Mouse (Mus musculus) midbrain, embryonic 15.5 days (tissue): ENCODE measurements around the gene Ncapd3. TPM values are rescaled to one million over a fixed set of nuclear protein-coding genes. Genes with fewer than 3 reads are reported as not detected.
A peak's percentile ranks its signal among the peaks of the same experiment; 100 is the strongest.

Experiments used
- ATAC-seq: fragments of 200-750 bp; cut with Nextera tagmentation; replicated peaks from 2 replicates; pipeline ENCODE4 v1.8.0; 2017; ENCODE audit warnings: moderate TSS enrichment
- H3K27ac ChIP-seq: fragments of 300-500 bp; sonication (generic); 2 replicates; pipeline ENCODE4 v1.5.1; 2015; ENCODE audit warnings: mild to moderate bottlenecking, inconsistent platforms
- H3K27me3 ChIP-seq: fragments of 300-500 bp; sonication (generic); replicated peaks from 2 replicates; pipeline ENCODE4 v1.6.1; 2015; ENCODE audit warnings: inconsistent platforms
- H3K36me3 ChIP-seq: fragments of 300-500 bp; sonication (generic); replicated peaks from 2 replicates; pipeline ENCODE4 v1.6.1; 2015; ENCODE audit warnings: inconsistent platforms
- H3K4me1 ChIP-seq: fragments of 300-500 bp; sonication (generic); 2 replicates; pipeline ENCODE4 v1.6.1; 2015; ENCODE audit warnings: inconsistent platforms
- H3K4me2 ChIP-seq: fragments of 300-500 bp; sonication (generic); 2 replicates; pipeline ENCODE4 v1.6.1; 2015; ENCODE audit warnings: inconsistent platforms, mild to moderate bottlenecking, moderate library complexity
- H3K4me3 ChIP-seq: fragments of 300-500 bp; sonication (generic); 2 replicates; pipeline ENCODE4 v1.5.1; 2015; ENCODE audit warnings: mild to moderate bottlenecking, inconsistent platforms
- H3K9ac ChIP-seq: fragments of 300-500 bp; sonication (generic); 2 replicates; pipeline ENCODE4 v1.6.1; 2015; ENCODE audit warnings: mild to moderate bottlenecking, inconsistent platforms
- H3K9me3 ChIP-seq: fragments of 300-500 bp; sonication (generic); 2 replicates; pipeline ENCODE4 v1.6.1; 2016; ENCODE audit warnings: inconsistent platforms
- WGBS: fragments of 180-500 bp; shearing (Covaris S2); methylation state at CpG from one replicate; pipeline ENCODE4 v1.1.7; 2015; ENCODE audit warnings: mixed read lengths; 5-methylcytosine and 5-hydroxymethylcytosine counted together
- polyA plus RNA-seq: library from polyadenylated mRNA; unstranded; fragments of >200 nt; fragmentation: Nextera tagmentation; extraction: Ambion mirVana; gene quantifications from 2 replicates; pipeline ENCODE4 v1.2.1, GENCODE M21; 2015

Gene Ncapd3
- polyA plus RNA-seq, 1 experiment from 2014 or later = 15.1 TPM

DNA sequence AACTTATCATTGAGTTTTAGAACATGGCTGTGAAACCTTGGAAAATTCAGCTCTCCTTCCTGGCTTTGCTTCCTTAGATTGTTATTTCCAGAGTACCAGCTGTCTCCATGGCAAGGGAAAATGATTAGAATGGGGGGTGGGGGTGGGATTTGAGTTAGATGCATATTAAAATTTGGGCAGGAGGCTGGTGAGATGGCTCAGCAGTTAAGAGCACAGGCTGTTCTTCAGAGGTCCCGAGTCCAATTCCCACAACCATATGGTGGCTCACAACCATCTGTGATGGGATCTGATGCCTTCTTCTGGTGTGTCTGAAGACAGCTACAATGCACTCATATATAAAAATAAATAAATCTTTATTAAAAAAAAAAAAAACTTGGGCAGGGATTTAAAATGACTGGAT lies 24.0 kb upstream of the Ncapd3 start:
- Histone ChIP-seq H3K4me2 (no peak overlapping the region), H3K4me1 (peaks cover 9% of the 10 kb centered on the region), H3K9me3 (no peaks in the 10 kb centered on the region), H3K27me3 (no peaks in the 10 kb centered on the region), H3K4me3 (no peak overlapping the region), H3K9ac (no peak overlapping the region), H3K27ac (no peak overlapping the region), H3K36me3 (peaks cover 38% of the 10 kb centered on the region)
- 70% methylated on average over 1 of the region's 1 CpGs for WGBS
- ATAC-seq = no peak

DNA sequence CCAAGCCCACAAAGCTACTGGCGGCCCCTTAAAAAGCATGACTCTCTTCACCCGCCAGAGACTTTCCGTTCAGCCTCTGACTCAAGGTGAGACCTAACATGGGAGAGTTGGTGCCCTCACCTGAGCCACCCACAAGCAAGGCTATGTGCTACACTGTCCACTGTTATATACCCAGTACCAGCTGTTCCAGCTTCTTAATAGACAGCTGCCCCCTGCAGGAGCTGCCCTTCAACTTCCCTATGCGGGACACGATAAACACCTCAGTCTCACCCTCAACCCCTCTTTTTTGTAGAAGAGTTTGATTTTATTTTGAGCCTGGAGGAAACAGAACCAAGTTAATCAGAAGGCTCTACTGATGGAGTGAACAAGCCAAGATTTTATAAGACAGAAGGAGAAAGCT lies 23.1 kb upstream of the Ncapd3 start:
- Histone ChIP-seq H3K27me3 (no peaks in the 10 kb centered on the region), H3K27ac (no peak overlapping the region), H3K36me3 (peaks cover 46% of the 10 kb centered on the region), H3K4me3 (no peak overlapping the region), H3K4me2 (no peak overlapping the region), H3K9me3 (no peaks in the 10 kb centered on the region), H3K4me1 (peaks cover under 1% of the 10 kb centered on the region; the same call in 1 of the 2 replicates), H3K9ac (no peak overlapping the region)
- 87% methylated on average over 5 of the region's 5 CpGs for WGBS
- no peak for ATAC-seq

DNA sequence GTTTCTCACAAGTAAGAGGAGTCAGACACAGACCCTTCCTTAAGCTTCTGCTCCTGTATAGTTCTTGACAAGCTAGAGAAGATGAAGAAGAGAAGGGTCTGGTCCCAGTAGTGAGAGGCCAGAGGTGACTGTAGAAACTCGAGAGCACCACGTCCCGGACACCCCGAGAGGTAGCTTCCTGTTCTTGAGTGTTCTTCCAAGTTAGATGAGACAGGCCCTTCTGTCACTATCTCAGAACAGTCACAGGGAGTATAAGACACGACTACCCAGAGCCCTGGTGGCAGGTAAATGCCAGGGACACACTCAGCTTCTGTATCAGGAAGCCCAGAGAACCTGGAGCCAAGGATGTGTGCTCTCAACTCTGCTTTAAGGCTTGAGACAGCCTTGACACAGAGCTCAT lies 20.7 kb upstream of the Ncapd3 start:
- H3K4me1 ChIP-seq = no peaks in the 10 kb centered on the region
- H3K27ac ChIP-seq = no peak overlapping the region
- no peak for ATAC-seq
- no peak overlapping the region for H3K9ac ChIP-seq
- H3K27me3 ChIP-seq = no peaks in the 10 kb centered on the region
- WGBS = 83% methylated on average over 5 of the region's 5 CpGs
- H3K9me3 ChIP-seq = no peaks in the 10 kb centered on the region
- peaks cover 64% of the 10 kb centered on the region for H3K36me3 ChIP-seq
- no peak overlapping the region for H3K4me2 ChIP-seq
- H3K4me3 ChIP-seq = no peak overlapping the region

DNA sequence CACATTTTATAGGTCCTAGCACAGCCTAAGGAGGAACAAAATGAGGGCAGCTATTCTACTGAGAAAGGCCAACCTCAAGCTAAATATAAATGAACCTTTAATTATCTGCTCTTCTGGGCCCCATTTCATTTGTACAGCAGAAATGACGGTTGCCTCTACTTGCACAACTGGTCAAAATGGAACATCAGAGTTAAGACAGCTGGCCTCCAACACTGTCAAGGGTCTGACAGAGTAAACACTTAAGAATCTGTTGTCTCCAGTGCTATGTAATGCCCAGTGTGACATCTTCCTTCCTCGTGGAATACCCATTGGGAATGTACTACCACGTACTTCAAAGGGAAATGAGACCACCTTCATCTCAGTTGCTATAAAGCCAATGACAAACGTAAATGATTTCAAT lies 18.4 kb upstream of the Ncapd3 start:
- H3K9ac ChIP-seq = no peak overlapping the region
- no peak for ATAC-seq
- no peak overlapping the region for H3K4me3 ChIP-seq
- no peak overlapping the region for H3K4me2 ChIP-seq
- 88% methylated on average over 4 of the region's 4 CpGs for WGBS
- H3K9me3 ChIP-seq = no peaks in the 10 kb centered on the region
- H3K27ac ChIP-seq = no peak overlapping the region
- peaks cover 85% of the 10 kb centered on the region for H3K36me3 ChIP-seq
- no peaks in the 10 kb centered on the region for H3K27me3 ChIP-seq
- H3K4me1 ChIP-seq = no peaks in the 10 kb centered on the region

DNA sequence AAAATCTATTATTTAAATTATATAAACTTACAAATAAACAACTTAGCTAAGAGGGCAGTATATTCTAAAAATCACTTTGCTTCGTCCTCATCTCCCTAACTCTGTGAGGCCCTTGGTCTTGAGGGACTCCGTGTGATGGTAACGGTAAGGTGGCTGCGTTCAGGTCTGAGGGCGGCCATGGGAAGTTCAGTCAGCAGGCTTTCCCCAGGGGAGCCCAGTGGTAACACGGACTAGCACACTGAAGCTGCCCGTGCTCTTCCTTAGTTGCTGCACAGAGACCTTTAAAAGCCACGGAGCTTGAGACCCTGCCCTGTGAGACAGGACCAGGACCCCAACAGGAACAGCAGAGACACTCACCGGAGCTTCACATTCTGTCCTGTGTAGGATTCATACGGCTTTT lies 11.0 kb upstream of the Ncapd3 start:
- Histone ChIP-seq H3K27ac (no peak overlapping the region), H3K9me3 (no peaks in the 10 kb centered on the region), H3K4me3 (no peak overlapping the region), H3K36me3 (peaks cover 39% of the 10 kb centered on the region), H3K4me1 (0 out of 2 replicates have a peak, but pooled peaks cover 4% of the 10 kb centered on the region), H3K9ac (no peak overlapping the region), H3K27me3 (no peaks in the 10 kb centered on the region), H3K4me2 (no peak overlapping the region)
- WGBS = 94% methylated on average over 10 of the region's 10 CpGs
- no peak for ATAC-seq

DNA sequence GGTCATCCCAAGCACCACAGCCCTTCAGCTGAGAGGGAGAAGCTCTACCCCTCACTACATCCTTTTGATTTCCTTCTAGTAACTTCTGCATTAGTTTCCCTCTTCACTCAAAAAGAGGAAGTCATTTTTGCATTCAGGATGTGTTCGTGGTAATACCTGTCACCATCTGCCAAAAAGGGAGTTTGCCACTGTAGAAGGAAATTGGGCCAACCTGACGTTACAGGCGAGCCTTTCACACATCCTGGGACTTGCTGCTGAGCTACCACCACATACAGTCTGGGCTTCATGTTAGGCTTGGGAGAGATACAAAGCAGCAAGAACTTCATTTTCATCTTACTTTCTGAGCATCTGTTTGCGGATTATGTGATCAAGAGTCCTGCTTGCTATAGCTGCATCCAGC lies 6.3 kb upstream of the Ncapd3 start:
- no peak for ATAC-seq

DNA sequence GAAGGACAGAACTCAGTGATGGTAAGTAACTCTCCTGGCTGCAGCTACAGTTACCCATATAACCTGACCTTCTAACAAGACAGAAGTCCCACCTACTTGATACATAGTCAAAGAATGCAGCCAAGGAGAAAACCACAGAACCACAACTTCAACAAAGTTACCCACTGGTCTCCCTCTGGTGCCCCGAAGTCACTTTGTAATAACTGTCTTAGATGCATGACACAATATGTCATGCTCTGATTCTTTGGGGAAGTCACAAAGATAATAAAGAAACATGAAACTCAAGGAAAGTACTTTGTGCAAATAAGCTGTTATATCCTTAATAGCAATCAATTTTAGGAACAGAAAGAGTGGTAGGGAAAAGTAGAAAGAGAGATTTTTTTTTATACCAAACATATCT lies 3.3 kb upstream of the Ncapd3 start:
- Histone ChIP-seq H3K9ac (no peak overlapping the region), H3K4me3 (no peak overlapping the region), H3K36me3 (no peaks in the 10 kb centered on the region), H3K4me2 (peak overlapping the region; percentile 58), H3K27ac (no peak overlapping the region), H3K27me3 (no peaks in the 10 kb centered on the region), H3K9me3 (no peaks in the 10 kb centered on the region), H3K4me1 (peaks cover 52% of the 10 kb centered on the region)
- no peak for ATAC-seq
- 81% methylated on average over 1 of the region's 1 CpGs for WGBS

More for the DNA sequence above, 6.3 kb upstream of the Ncapd3 start:
- Histone ChIP-seq H3K27me3 (no peaks in the 10 kb centered on the region), H3K9me3 (no peaks in the 10 kb centered on the region), H3K9ac (no peak overlapping the region), H3K4me1 (peaks cover 41% of the 10 kb centered on the region), H3K36me3 (no peaks in the 10 kb centered on the region; the same call in 1 of the 2 replicates), H3K4me3 (no peak overlapping the region), H3K4me2 (no peak overlapping the region), H3K27ac (no peak overlapping the region)
- 87% methylated on average over 4 of the region's 4 CpGs for WGBS

DNA sequence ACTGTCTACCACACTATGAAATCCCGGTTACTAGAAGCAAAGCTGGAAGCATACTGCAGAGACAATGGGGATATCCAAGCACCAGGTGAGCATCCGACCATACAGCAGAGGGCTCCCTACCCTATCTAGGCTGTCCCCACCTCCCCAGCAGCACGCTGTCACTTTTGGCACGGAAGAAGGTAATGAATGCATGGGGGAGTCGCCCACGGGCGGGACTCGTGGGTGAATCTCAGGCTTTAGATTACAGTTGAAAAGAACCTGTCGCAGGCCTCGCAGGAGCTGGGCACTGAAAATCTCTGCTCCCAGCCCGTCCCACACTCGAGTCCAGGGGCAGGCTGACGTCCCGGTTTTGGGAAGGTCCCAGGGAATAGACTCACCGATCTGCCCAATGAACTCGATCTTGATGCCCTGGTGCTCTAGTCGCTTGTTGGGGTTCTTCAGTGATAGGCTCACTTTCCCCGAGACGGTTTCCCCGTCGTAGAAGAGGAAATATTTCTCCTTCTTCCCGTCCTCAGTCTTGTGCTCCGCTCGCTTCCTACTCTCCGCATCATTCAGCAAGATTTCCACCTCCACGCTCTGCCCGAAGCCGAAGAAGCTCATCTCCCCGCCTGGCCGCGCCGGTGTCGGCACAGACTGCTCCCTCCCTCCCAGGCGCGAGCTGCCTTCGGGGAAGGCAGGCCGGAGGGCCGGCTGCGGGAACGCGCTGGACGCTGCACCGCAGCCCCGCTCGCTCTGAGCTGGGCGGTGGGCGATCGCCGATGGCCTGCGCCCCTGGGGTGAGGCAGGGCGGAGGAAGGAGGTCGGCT lies 750 bp upstream of the Ncapd3 start:
- Histone ChIP-seq H3K4me1 (peaks cover 56% of the 10 kb centered on the region), H3K9ac (peak overlapping the region; percentile 98), H3K27me3 (no peaks in the 10 kb centered on the region), H3K36me3 (no peaks in the 10 kb centered on the region), H3K4me3 (peak overlapping the region; percentile 97), H3K4me2 (peak overlapping the region; percentile 58), H3K9me3 (no peaks in the 10 kb centered on the region), H3K27ac (peak overlapping the region; percentile 94)
- ATAC-seq = peak; percentile 59
- under 1% methylated on average over 52 of the region's 52 CpGs for WGBS

DNA sequence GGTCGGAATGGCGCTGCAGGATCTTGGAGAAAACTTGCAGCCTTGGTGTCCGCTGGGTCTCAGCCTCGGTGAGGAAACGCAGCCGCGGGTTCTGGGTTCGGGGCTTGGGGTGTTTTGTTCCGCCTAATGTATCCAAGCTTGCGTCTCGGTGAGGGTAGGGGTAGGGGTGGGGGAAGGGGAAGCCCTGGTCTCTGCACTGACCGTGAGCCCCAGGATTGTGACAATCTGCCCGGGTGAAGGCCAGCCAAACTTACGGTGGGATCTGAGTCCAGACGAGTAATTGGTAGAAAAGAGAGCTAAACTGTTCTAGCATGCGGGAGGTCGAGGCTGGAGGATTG lies 757 bp downstream of the Ncapd3 start:
- ATAC-seq = peak; percentile 60
- Histone ChIP-seq H3K27me3 (no peaks in the 10 kb centered on the region), H3K36me3 (no peaks in the 10 kb centered on the region), H3K4me2 (peak overlapping the region; percentile 72), H3K9ac (peak overlapping the region; percentile 48), H3K4me1 (peaks cover 48% of the 10 kb centered on the region), H3K4me3 (peak overlapping the region; percentile 97), H3K9me3 (no peaks in the 10 kb centered on the region), H3K27ac (peak overlapping the region; percentile 31; the same call in 1 of the 2 replicates)
- 0% methylated on average over 17 of the region's 17 CpGs for WGBS

DNA sequence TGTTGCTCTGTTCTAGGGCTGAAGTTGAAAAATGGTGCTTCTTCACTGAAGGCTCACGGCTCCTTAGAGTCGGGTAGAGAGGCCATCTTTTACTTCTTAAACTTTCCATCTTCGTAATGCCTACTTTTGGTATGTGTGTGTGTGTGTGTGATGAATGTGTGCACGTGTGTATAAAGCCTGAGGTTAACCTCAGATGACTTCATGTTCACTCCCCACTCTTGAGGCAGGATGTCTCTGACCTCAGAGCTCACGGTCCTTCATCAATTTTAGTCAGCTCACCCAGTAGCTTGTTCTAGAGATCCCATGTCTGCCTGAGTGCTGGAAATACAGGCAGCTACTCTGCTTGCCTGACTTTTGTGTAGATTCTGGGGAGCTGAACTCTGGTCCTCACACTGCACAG lies 13.9 kb downstream of the Ncapd3 start:
- Histone ChIP-seq H3K9me3 (no peaks in the 10 kb centered on the region), H3K4me1 (no peaks in the 10 kb centered on the region), H3K4me2 (no peak overlapping the region), H3K27ac (no peak overlapping the region), H3K36me3 (peaks cover 64% of the 10 kb centered on the region), H3K9ac (no peak overlapping the region), H3K27me3 (no peaks in the 10 kb centered on the region), H3K4me3 (no peak overlapping the region)
- ATAC-seq = no peak
- 92% methylated on average over 5 of the region's 5 CpGs for WGBS

DNA sequence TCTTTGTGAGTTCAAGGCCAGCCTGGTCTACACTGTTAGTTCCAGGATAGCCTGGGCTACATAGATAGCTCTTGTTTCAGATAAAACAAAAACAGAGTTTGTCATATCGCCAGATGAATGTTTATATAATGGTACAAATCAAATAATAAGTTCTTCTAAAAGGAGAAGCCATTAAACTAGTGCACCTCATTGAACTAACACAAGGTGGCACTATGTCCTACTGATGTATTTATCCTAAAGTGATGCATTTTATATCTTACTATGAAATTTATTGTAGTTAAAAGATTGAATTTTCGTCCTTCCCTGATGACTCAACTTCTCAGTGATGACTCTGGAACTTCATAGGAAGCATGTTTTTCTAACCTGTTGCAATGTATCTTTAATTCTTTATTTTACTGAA lies 19.5 kb downstream of the Ncapd3 start:
- Histone ChIP-seq H3K36me3 (peaks cover 62% of the 10 kb centered on the region; the same call in 1 of the 2 replicates), H3K27me3 (no peaks in the 10 kb centered on the region), H3K9ac (no peak overlapping the region), H3K4me1 (no peaks in the 10 kb centered on the region), H3K27ac (no peak overlapping the region), H3K9me3 (no peaks in the 10 kb centered on the region), H3K4me3 (no peak overlapping the region), H3K4me2 (no peak overlapping the region)
- ATAC-seq = no peak
- WGBS = 95% methylated on average over 2 of the region's 2 CpGs

DNA sequence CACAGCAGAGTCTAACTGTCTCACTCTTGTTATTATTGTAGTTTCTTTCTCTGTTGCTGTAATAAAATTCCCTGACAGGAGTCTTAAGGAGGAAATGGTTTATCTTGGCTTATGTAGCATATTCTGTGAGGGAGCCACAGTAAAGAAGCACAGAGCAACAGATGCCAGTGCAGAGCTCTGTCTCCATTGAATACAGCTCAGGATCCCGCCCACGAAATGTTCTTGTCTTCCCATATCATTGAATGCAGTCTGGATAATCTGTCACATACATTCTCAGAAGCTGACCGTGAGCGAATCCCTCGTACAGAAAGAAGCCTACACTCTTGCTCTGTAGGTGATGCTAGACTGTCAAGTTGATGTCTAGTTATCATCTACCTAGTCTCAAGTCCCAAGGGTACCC lies 28.4 kb downstream of the Ncapd3 start:
- ATAC-seq = no peak
- H3K4me1 ChIP-seq = no peaks in the 10 kb centered on the region
- peaks cover 52% of the 10 kb centered on the region for H3K36me3 ChIP-seq
- H3K27me3 ChIP-seq = no peaks in the 10 kb centered on the region
- H3K9ac ChIP-seq = no peak overlapping the region
- WGBS = 96% methylated on average over 5 of the region's 5 CpGs
- no peaks in the 10 kb centered on the region for H3K9me3 ChIP-seq
- H3K4me2 ChIP-seq = no peak overlapping the region
- no peak overlapping the region for H3K27ac ChIP-seq
- no peak overlapping the region for H3K4me3 ChIP-seq

DNA sequence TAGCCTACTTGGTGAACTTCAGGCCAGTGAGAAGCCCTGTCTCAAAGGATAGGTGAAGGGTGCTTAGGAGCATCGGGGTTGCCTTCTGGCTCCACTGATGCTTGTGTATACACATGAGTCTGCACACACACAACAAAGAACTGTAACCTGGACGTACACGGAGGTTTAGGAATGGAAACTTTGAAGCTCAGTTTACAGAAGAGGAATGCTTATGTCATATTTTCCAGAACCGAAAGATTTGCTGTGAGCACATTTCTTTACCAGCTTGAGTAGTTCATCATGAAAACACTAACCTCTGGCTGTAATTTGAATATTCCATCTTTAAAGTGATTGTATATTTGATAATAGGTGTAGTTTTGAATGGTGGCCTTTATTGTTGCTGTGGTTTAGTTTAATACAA lies 40.9 kb downstream of the Ncapd3 start:
- 90% methylated on average over 4 of the region's 4 CpGs for WGBS
- H3K9me3 ChIP-seq = no peaks in the 10 kb centered on the region
- H3K4me3 ChIP-seq = no peak overlapping the region
- no peaks in the 10 kb centered on the region for H3K27me3 ChIP-seq
- H3K36me3 ChIP-seq = peaks cover 45% of the 10 kb centered on the region
- no peaks in the 10 kb centered on the region for H3K4me1 ChIP-seq
- no peak overlapping the region for H3K4me2 ChIP-seq
- H3K9ac ChIP-seq = no peak overlapping the region
- no peak overlapping the region for H3K27ac ChIP-seq
- no peak for ATAC-seq
